Mouse (Mus musculus) small intestine, adult 2 months (tissue): Measurements from ENCODE around the gene Hspa1a.

Experiments used
- CTCF ChIP-seq: fragments of 200-500 bp; IDR thresholded peaks from 2 replicates; pipeline ENCODE4 v1.5.1; 2012; ENCODE audit warnings: low read depth, mild to moderate bottlenecking, control low read depth, inconsistent platforms, low read length, moderate library complexity, mixed read lengths; ENCODE audit not compliant: insufficient replicate concordance, insufficient read length; ENCODE audit errors: extremely low read depth
- POLR2A ChIP-seq: fragments of 200-500 bp; IDR thresholded peaks from 2 replicates; pipeline ENCODE4 v1.6.1; 2012; ENCODE audit warnings: low read depth, mild to moderate bottlenecking, control low read depth, inconsistent platforms, low read length, moderate library complexity

- TF ChIP-seq CTCF (no peak), POLR2A (no peak)
These were observed 27.6 kb downstream of the Hspa1a start for GRCm38 (mm10) chr17:34944362-34944761.
